ENCODE assay signal across 7 mouse cellular contexts in the genomic region with DNA sequence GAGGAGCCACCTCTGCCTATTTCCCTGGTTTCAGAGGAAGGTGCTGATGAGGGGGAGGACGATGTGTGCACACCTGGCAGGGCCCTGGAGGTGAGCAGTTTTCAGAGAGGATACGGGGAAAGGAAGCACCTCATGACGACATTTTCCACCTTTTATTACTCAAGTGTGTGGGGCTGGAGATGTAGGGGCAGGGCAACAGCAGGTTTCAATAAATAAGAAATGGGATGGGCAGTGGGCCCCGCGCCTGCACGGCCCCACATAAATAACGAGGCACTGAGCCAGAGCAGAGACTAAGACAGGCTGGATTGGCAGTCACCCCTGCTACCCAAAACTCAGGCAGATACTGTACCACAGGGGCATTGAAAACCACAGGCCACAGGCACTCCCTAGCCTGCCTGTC. TPM values are rescaled to one million over a fixed set of nuclear protein-coding genes. Genes with fewer than 3 reads are reported as not detected.
A peak's percentile ranks its signal among the peaks of the same experiment; 100 is the strongest.
DNase-seq lines count a peak whose midpoint lies in the region; ATAC-seq and TF ChIP-seq lines count a peak whose summit lies in the region.
"Not testable (repeated sequence)": the region's sequence is repeated elsewhere in the genome, so short reads cannot be mapped to it uniquely, and the experiment has no call there.

No protein-coding gene starts in this region.

- not testable (repeated sequence) for H3K9me3 ChIP-seq in intestine, embryonic 14.5 days (ENCODE audit: control insufficient read depth, low read length); limb, embryonic 13.5 days; liver, embryonic 14.5 days (ENCODE audit: control insufficient read depth, low read length); neural tube, embryonic 15.5 days (replicated peaks)

- WGBS in bone marrow, adult 2 months: 26% methylated on average over 7 of the region's 7 CpGs
- 60% methylated on average over 7 of the region's 7 CpGs for WGBS in intestine, embryonic 14.5 days
- 23% methylated on average over 7 of the region's 7 CpGs for WGBS in limb, embryonic 13.5 days
- 69% methylated on average over 7 of the region's 7 CpGs for WGBS in liver, embryonic 14.5 days (ENCODE audit: insufficient replicate concordance)
- WGBS in neural tube, embryonic 15.5 days: 63% methylated on average over 7 of the region's 7 CpGs

- DNase-seq in gastrocnemius, adult 2 months: peak; percentile 12
- peak; percentile 47 for DNase-seq in intestine, embryonic 14.5 days (ENCODE audit: low spot score)
- DNase-seq in liver, embryonic 14.5 days (ENCODE audit: low read depth in 3 of 3, low spot score in 3 of 3): not testable (repeated sequence)

- intact Hi-C loops in gastrocnemius, adult 2 months (cut with DNase I): not testable (repeated sequence)

- H3K4me2 ChIP-seq in intestine, embryonic 14.5 days (ENCODE audit: low read length); liver, embryonic 14.5 days (ENCODE audit: low read depth); neural tube, embryonic 15.5 days: not testable (repeated sequence)
- H3K4me2 ChIP-seq in limb, embryonic 13.5 days (replicated peaks): 0 out of 2 replicates have a peak overlapping the region, but pooled peaks have one; percentile 23

- not testable (repeated sequence) for H3K4me1 ChIP-seq in bone marrow, adult 2 months (ENCODE audit: control insufficient read depth, insufficient read depth, low read length); intestine, embryonic 14.5 days (replicated peaks; ENCODE audit: control insufficient read depth, insufficient read depth, low read length)
- H3K4me1 ChIP-seq in limb, embryonic 13.5 days: peaks cover 23% of the 10 kb centered on the region
- H3K4me1 ChIP-seq in liver, embryonic 14.5 days (replicated peaks; ENCODE audit: control insufficient read depth in 2 of 2, insufficient read depth in 2 of 2, low read length in 1 of 2): peaks cover 30 to 37% of the 10 kb centered on the region in 2 experiments
- peaks cover 14% of the 10 kb centered on the region for H3K4me1 ChIP-seq in neural tube, embryonic 15.5 days

- not testable (repeated sequence) for H3K27me3 ChIP-seq in intestine, embryonic 14.5 days (replicated peaks; ENCODE audit: control insufficient read depth, insufficient read depth, low read length); limb, embryonic 13.5 days; liver, embryonic 14.5 days (ENCODE audit: control insufficient read depth, insufficient read depth, low read length); neural tube, embryonic 15.5 days (replicated peaks)

- peak overlapping the region; percentile 49 for H3K27ac ChIP-seq in bone marrow, adult 2 months (ENCODE audit: control insufficient read depth, insufficient read depth, low read depth, low read length, poor library complexity)
- peak overlapping the region; percentile 38; the same call in 1 of the 2 replicates for H3K27ac ChIP-seq in gastrocnemius, adult 2 months
- not testable (repeated sequence) for H3K27ac ChIP-seq in intestine, embryonic 14.5 days (ENCODE audit: low read depth)
- 0 out of 2 replicates have a peak overlapping the region, but pooled peaks have one; percentile 33 for H3K27ac ChIP-seq in limb, embryonic 13.5 days
- peak overlapping the region; percentile 99 for H3K27ac ChIP-seq in liver, embryonic 14.5 days
- H3K27ac ChIP-seq in neural tube, embryonic 15.5 days (replicated peaks): 0 out of 2 replicates have a peak overlapping the region, but pooled peaks have one; percentile 33

- not testable (repeated sequence) for ATAC-seq in intestine, embryonic 14.5 days (replicated peaks; ENCODE audit: low FRiP score, low TSS enrichment, low read depth); limb, embryonic 13.5 days (ENCODE audit: low FRiP score, low read depth); liver, embryonic 14.5 days (ENCODE audit: insufficient read depth)
- peak; percentile 18 for ATAC-seq in megakaryocyte progenitor cell, adult 5-6 weeks (replicated peaks; ENCODE audit: poor library complexity)
- ATAC-seq in neural tube, embryonic 15.5 days (ENCODE audit: low FRiP score): 0 out of 2 replicates have a peak, but pooled peaks have one; percentile 12

- TF ChIP-seq EP300 in liver, embryonic 14.5 days (IDR thresholded peaks at IDR 0.05; ENCODE audit: low read depth): not testable (repeated sequence)

- H3K36me3 ChIP-seq in intestine, embryonic 14.5 days (ENCODE audit: control insufficient read depth, insufficient read depth, low read length); neural tube, embryonic 15.5 days: not testable (repeated sequence)
- peaks cover 18% of the 10 kb centered on the region for H3K36me3 ChIP-seq in limb, embryonic 13.5 days
- peaks cover 54% of the 10 kb centered on the region for H3K36me3 ChIP-seq in liver, embryonic 14.5 days (replicated peaks; ENCODE audit: control insufficient read depth, insufficient read depth, low read depth)

- not testable (repeated sequence) for TF ChIP-seq POLR2A in bone marrow, adult 2 months (IDR thresholded peaks at IDR 0.05; ENCODE audit: borderline replicate concordance, control insufficient read depth, low read depth, low read length)

- TF ChIP-seq CTCF in bone marrow, adult 2 months (IDR thresholded peaks at IDR 0.05; ENCODE audit: control insufficient read depth, insufficient read depth, low read length); gastrocnemius, adult 2 months (IDR thresholded peaks at IDR 0.05); liver, embryonic 14.5 days (IDR thresholded peaks at IDR 0.05; ENCODE audit: low read depth): not testable (repeated sequence)

- not testable (repeated sequence) for H3K4me3 ChIP-seq in bone marrow, adult 2 months (replicated peaks; ENCODE audit: control insufficient read depth, low read depth, low read length); gastrocnemius, adult 2 months; intestine, embryonic 14.5 days (ENCODE audit: low read depth, low read length); limb, embryonic 13.5 days; liver, embryonic 14.5 days (ENCODE audit: insufficient read depth in 1 of 2, low read depth in 2 of 2, low read length in 2 of 2); neural tube, embryonic 15.5 days (replicated peaks)

- not testable (repeated sequence) for H3K9ac ChIP-seq in intestine, embryonic 14.5 days (ENCODE audit: low read length); liver, embryonic 14.5 days (replicated peaks); neural tube, embryonic 15.5 days (replicated peaks)
- 0 out of 2 replicates have a peak overlapping the region, but pooled peaks have one; percentile 31 for H3K9ac ChIP-seq in limb, embryonic 13.5 days

RNA-seq across cellular contexts. Expression of a gene that starts 17.2 kb away (rescaled TPM):
- polyA plus RNA-seq in bone marrow, adult 2 months (2011; ENCODE audit: insufficient read depth, insufficient read length, low replicate concordance, missing spikeins): 22.5 and 46.1 TPM in 2 replicates
- 10 to 100 TPM in 1 of 2 experiments, 1 to 10 TPM in 1; 9.5 to 19.8 TPM for total RNA-seq in gastrocnemius, adult 2 months (2021)
- 1.9 and 2.0 TPM in 2 replicates for polyA plus RNA-seq in intestine, embryonic 14.5 days (2014; fragmentation: Nextera tagmentation; extraction: Ambion mirVana)
- polyA plus RNA-seq in limb, embryonic 13.5 days (2015; fragmentation: Nextera tagmentation; extraction: Ambion mirVana): 3.6 and 4.3 TPM in 2 replicates
- 12.2 and 17.2 TPM in 2 replicates for polyA plus RNA-seq in liver, embryonic 14.5 days (2012; rRNA removed)
- polyA plus RNA-seq in liver, embryonic 14.5 days (2014; fragmentation: Nextera tagmentation; extraction: Ambion mirVana): 11.7 and 14.7 TPM in 2 replicates
- 8.2 and 9.0 TPM in 2 replicates for total RNA-seq in megakaryocyte progenitor cell, adult 5-6 weeks (2015)
- total RNA-seq in megakaryocyte progenitor cell, adult 5-6 weeks (2017): 6.3 and 13.1 TPM in 2 replicates
- 5.9 and 6.3 TPM in 2 replicates for polyA plus RNA-seq in neural tube, embryonic 15.5 days (2015; fragmentation: Nextera tagmentation; extraction: Ambion mirVana)
